Mouse (Mus musculus) G1E-ER4 (cell line): Measurements from ENCODE around the gene Sort1. TPM values are rescaled to one million over a fixed set of nuclear protein-coding genes. Genes with fewer than 3 reads are reported as not detected.

Experiments used
- GATA1 ChIP-seq: IDR thresholded peaks from one replicate; pipeline ENCODE4 v1.8.0; 2012; ENCODE audit warnings: low read length, inconsistent platforms
- polyA plus RNA-seq: library from polyadenylated mRNA; stranded (reverse); fragments of >175 nt; gene quantifications from 2 replicates; pipeline ENCODE4 v1.2.3, GENCODE M21; 2012

The Sort1 gene
- polyA plus RNA-seq, 1 experiment = 1.6 TPM

GRCm38 (mm10) chr3:108348376-108348775 is 64.5 kb downstream of the Sort1 start:
- TF ChIP-seq GATA1 = no peak

DNA sequence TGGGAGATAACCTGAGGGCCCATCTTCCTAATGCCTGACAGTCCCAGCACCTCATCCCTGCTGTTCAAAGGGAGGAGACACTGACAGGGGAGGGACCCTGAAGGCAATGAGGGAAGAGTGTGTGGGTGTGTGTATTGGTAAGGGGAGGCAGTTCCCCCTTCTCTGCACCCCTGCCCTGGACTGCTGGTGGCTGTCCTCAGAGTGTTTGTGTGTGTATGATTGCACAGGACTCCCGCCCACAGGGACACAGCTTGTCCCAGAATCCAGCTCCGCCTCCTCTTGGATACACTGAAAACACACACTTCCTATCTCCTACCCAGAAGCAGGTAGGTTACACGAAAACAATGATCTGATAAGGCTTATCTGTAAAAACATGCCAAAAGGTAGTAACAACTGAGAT is 71.4 kb downstream of the Sort1 start:
- TF ChIP-seq GATA1 = no peak

GRCm38 (mm10) chr3:108357051-108357450 is 73.2 kb downstream of the Sort1 start:
- TF ChIP-seq GATA1 = no peak

GRCm38 (mm10) chr3:108358445-108358844 is 74.6 kb downstream of the Sort1 start:
- no peak for TF ChIP-seq GATA1

GRCm38 (mm10) chr3:108360894-108361293 is 77.0 kb downstream of the Sort1 start:
- no peak for TF ChIP-seq GATA1

- no peak for TF ChIP-seq GATA1
These were observed 79.7 kb downstream of the Sort1 start for GRCm38 (mm10) chr3:108363626-108364025.

GRCm38 (mm10) chr3:108364270-108364995 is 80.6 kb downstream of the Sort1 start, which contains the start of gene Mybphl:
TSS of gene Mybphl (plus strand) at chr3:108364911.
- no peak for TF ChIP-seq GATA1

GRCm38 (mm10) chr3:108367173-108367572 is 83.3 kb downstream of the Sort1 start:
- no peak for TF ChIP-seq GATA1

GRCm38 (mm10) chr3:108367828-108368227 is 83.9 kb downstream of the Sort1 start:
- no peak for TF ChIP-seq GATA1

GRCm38 (mm10) chr3:108368721-108369120 is 84.8 kb downstream of the Sort1 start:
- no peak for TF ChIP-seq GATA1

GRCm38 (mm10) chr3:108372274-108372673 is 88.4 kb downstream of the Sort1 start:
- TF ChIP-seq GATA1 = no peak

DNA sequence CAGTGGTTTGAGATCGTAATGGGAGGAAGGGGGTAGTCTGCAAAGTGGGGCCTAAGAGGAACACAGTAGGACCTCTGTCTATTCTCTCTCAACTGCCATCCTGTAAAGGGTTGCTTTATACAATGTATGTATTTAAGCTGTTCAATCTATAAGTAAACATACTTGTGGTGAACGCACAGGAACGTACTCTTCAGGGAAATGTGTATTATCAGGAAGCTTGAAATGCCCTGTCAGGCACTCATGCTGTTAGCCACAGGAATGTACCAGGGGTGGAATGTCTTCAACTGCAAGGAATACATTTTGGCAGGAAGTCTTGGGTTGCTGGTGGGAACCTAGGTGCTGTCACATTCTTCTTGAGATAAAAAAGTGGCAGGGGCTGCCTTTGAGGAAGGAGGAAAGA is 88.8 kb downstream of the Sort1 start:
- no peak for TF ChIP-seq GATA1

DNA sequence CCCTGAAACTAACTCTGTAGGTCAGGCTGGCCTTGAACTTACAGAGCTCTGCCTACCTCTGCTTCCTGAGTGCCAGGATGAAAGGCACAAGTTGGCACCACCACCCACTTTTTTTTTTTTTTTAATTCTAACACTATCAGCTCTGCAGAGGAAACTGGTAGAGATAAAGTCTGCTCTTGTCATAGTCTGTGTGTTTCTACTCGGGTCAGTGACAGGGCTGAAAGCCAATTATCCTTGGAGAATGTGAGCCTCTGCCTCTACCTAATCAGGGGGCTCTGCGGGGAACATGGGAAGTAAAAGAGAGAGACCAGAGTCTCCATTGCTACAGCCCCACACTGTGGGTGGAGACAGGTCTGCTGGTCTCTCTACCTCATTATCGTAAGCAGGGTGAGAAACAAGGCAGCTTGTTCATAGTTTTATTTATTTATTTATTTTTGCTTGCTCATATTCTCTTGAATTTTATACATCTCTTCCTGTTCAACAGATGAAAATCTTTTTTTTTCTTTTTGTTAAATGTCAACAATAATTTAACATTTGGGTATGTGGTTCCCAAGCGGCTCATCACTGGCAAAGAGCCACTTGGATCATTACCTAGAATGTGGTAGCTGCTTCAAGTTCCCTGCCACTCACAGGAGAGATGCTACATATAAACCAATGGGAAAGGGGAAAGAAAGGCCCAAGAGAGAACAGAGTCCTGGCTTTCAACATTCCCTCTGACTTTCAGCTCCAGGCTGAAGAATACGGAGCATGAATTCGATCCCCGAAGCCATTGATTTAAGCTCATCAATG is 95.2 kb downstream of the Sort1 start:
- TF ChIP-seq GATA1 = no peak

GRCm38 (mm10) chr3:108380695-108381094 is 96.8 kb downstream of the Sort1 start:
- no peak for TF ChIP-seq GATA1

DNA sequence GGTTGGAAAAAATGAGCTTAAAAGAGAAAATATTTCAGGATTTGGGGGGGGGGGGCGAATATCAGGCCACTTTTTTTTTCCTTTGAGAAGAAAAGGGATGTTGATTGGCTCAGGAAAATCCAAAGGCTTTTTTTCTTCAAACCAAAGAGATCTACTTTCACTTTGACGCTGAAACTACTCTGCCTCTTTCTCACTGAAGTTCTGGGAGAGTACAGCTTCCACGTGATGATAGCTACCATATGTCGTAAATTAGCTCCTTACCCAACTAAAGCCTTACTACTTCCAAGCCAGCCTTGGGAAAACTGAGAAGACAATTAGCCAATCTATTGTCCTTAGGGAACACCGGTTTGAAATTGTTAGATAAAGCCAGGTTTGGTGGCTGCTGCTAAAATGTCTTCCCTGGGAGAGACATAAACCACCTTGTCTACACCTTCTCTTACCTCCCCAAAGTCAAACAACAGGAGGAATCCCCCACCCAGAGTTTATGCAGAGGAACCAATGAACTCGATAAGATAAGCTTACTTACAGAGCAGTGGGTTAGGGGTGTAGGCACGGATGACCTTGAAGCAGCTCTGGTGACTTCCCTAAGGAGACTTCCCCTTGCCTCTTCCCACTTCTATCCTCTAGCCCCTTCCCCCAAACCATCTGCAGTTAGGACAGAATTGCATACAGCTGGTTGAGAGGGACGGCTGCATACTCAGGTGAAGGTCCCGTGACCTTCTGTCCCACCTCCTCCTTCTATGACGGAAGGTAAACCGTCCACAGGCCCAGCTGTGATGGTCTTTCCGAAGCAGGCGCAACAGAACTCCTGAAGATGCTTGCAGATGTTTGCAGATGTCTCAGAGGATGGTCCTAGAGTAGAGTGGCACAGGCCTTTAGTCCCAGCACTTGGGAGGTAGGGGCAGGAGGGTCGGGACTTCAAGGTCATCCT is 98.3 kb downstream of the Sort1 start:
- no peak for TF ChIP-seq GATA1
